Mouse (Mus musculus) megakaryocyte, embryonic 14.5 days (primary cell): ENCODE data around the gene Nfic. TPM values are rescaled to one million over a fixed set of nuclear protein-coding genes. Genes with fewer than 3 reads are reported as not detected.

Experiments
- H3K27me3 ChIP-seq: replicated peaks from 2 replicates; pipeline ENCODE3; 2012; ENCODE audit warnings: inconsistent platforms
- H3K36me3 ChIP-seq: replicated peaks from 2 replicates; pipeline ENCODE3; 2012; ENCODE audit warnings: low read length, inconsistent platforms, mixed read lengths
- H3K4me1 ChIP-seq: 2 replicates; pipeline ENCODE4 v1.6.1; 2012; ENCODE audit warnings: inconsistent platforms
- H3K4me3 ChIP-seq: replicated peaks from 2 replicates; pipeline ENCODE3; 2012; ENCODE audit warnings: moderate library complexity, mild to moderate bottlenecking, inconsistent platforms
- H3K9me3 ChIP-seq: 2 replicates; pipeline ENCODE4 v1.6.1; 2012; ENCODE audit warnings: inconsistent platforms
- FLI1 ChIP-seq: IDR thresholded peaks from 2 replicates; pipeline ENCODE4 v1.6.1; 2012; ENCODE audit warnings: low read length, inconsistent platforms, mixed read lengths
- GATA1 ChIP-seq: IDR thresholded peaks from 3 replicates; pipeline ENCODE4 v1.6.1; 2012; ENCODE audit warnings: mixed read lengths, low read length, inconsistent platforms, borderline replicate concordance
- polyA plus RNA-seq: library from polyadenylated mRNA; stranded (reverse); fragments of >175 nt; gene quantifications from 2 replicates; pipeline ENCODE4 v1.2.3, GENCODE M21; 2012; ENCODE audit warnings: low replicate concordance; ENCODE audit not compliant: insufficient read depth

The Nfic gene
- polyA plus RNA-seq: 184 and 257 TPM in 2 replicates

GRCm38 (mm10) chr10:81455181-81455895, at the start of gene Nfic:
Gene Nfic, minus strand, starts transcription at chr10:81455635.
- H3K27me3 ChIP-seq: peaks cover 88% of the 10 kb centered on the region

GRCm38 (mm10) chr10:81502658-81503057, 47.2 kb upstream of the Nfic start:
- H3K4me3 ChIP-seq: peak overlapping the region; percentile 84
- no peaks in the 10 kb centered on the region for H3K27me3 ChIP-seq
- peaks cover 6% of the 10 kb centered on the region for H3K9me3 ChIP-seq
- peaks cover 64% of the 10 kb centered on the region for H3K36me3 ChIP-seq
- TF ChIP-seq FLI1 (no peak), GATA1 (no peak)
- peaks cover 81% of the 10 kb centered on the region for H3K4me1 ChIP-seq

More at GRCm38 (mm10) chr10:81455181-81455895, at the start of gene Nfic:
- Histone ChIP-seq H3K4me1 (peaks cover 38% of the 10 kb centered on the region), H3K9me3 (0 out of 2 replicates have a peak, but pooled peaks cover 5% of the 10 kb centered on the region), H3K4me3 (no peak within 1 kb of the TSS), H3K36me3 (no peaks in the 10 kb centered on the region)
- TF ChIP-seq FLI1 (no peak), GATA1 (no peak)

GRCm38 (mm10) chr10:81501863-81502262, 46.4 kb upstream of the Nfic start:
- Histone ChIP-seq H3K4me3 (no peak overlapping the region), H3K4me1 (peaks cover 83% of the 10 kb centered on the region), H3K27me3 (no peaks in the 10 kb centered on the region), H3K36me3 (peaks cover 57% of the 10 kb centered on the region), H3K9me3 (peaks cover 6% of the 10 kb centered on the region)
- no peak for TF ChIP-seq FLI1
- no peak for TF ChIP-seq GATA1

- H3K4me3 ChIP-seq: peak within 1 kb of the TSS; percentile 100
- peaks cover 80% of the 10 kb centered on the region for H3K4me1 ChIP-seq
Measured at GRCm38 (mm10) chr10:81500032-81500431, 44.6 kb upstream of the Nfic start, which contains the start of gene S1pr4. Gene S1pr4, minus strand, starts transcription at chr10:81500132.

GRCm38 (mm10) chr10:81499250-81499901, 43.9 kb upstream of the Nfic start:
- Histone ChIP-seq H3K9me3 (no peaks in the 10 kb centered on the region), H3K4me1 (peaks cover 83% of the 10 kb centered on the region), H3K27me3 (no peaks in the 10 kb centered on the region), H3K4me3 (peak overlapping the region; percentile 100), H3K36me3 (peaks cover 36% of the 10 kb centered on the region)
- TF ChIP-seq GATA1 (no peak), FLI1 (no peak)

More at GRCm38 (mm10) chr10:81500032-81500431, 44.6 kb upstream of the Nfic start, which contains the start of gene S1pr4:
- peaks cover 41% of the 10 kb centered on the region for H3K36me3 ChIP-seq
- H3K9me3 ChIP-seq: peaks cover 2% of the 10 kb centered on the region
- TF ChIP-seq GATA1 (no peak), FLI1 (no peak)
- H3K27me3 ChIP-seq: no peaks in the 10 kb centered on the region

- H3K36me3 ChIP-seq: peaks cover 36% of the 10 kb centered on the region
- TF ChIP-seq FLI1: no peak
- TF ChIP-seq GATA1: no peak
- peak overlapping the region; percentile 100 for H3K4me3 ChIP-seq
- H3K27me3 ChIP-seq: no peaks in the 10 kb centered on the region
- peaks cover 83% of the 10 kb centered on the region for H3K4me1 ChIP-seq
- no peaks in the 10 kb centered on the region for H3K9me3 ChIP-seq
Measured at GRCm38 (mm10) chr10:81498316-81499249, 43.1 kb upstream of the Nfic start.

- peaks cover 36% of the 10 kb centered on the region for H3K36me3 ChIP-seq
- H3K27me3 ChIP-seq: no peaks in the 10 kb centered on the region
- no peaks in the 10 kb centered on the region for H3K9me3 ChIP-seq
- no peak for TF ChIP-seq GATA1
- TF ChIP-seq FLI1: no peak
- peaks cover 84% of the 10 kb centered on the region for H3K4me1 ChIP-seq
- peak overlapping the region; percentile 100 for H3K4me3 ChIP-seq
Measured at GRCm38 (mm10) chr10:81497401-81498270, 42.2 kb upstream of the Nfic start.

GRCm38 (mm10) chr10:81496969-81497368, 41.5 kb upstream of the Nfic start:
- H3K36me3 ChIP-seq: peaks cover 36% of the 10 kb centered on the region
- H3K4me1 ChIP-seq: peaks cover 78% of the 10 kb centered on the region
- TF ChIP-seq GATA1: no peak
- TF ChIP-seq FLI1: no peak
- no peaks in the 10 kb centered on the region for H3K9me3 ChIP-seq
- H3K4me3 ChIP-seq: peak overlapping the region; percentile 100
- no peaks in the 10 kb centered on the region for H3K27me3 ChIP-seq
